Mouse (Mus musculus) cortical plate, adult 2 months (tissue): ENCODE results near the gene Anapc16. TPM values are rescaled to one million over a fixed set of nuclear protein-coding genes. Genes with fewer than 3 reads are reported as not detected.

Experiments used
- H3K27ac ChIP-seq: fragments of 200-500 bp; 2 replicates; pipeline ENCODE4 v1.5.1; 2012; ENCODE audit warnings: low read length, control low read depth, inconsistent platforms; ENCODE audit not compliant: insufficient read depth
- H3K4me1 ChIP-seq: fragments of 200-500 bp; 2 replicates; pipeline ENCODE4 v1.6.1; 2011; ENCODE audit warnings: low read length; ENCODE audit not compliant: control insufficient read depth, insufficient read depth
- H3K4me3 ChIP-seq: fragments of 200-500 bp; 2 replicates; pipeline ENCODE4 v1.5.1; 2011; ENCODE audit warnings: mild to moderate bottlenecking, low read length, control low read depth; ENCODE audit not compliant: insufficient read depth
- CTCF ChIP-seq: fragments of 200-500 bp; IDR thresholded peaks from 2 replicates; pipeline ENCODE4 v1.5.1; 2011; ENCODE audit warnings: mild to moderate bottlenecking, control low read depth, low read length; ENCODE audit not compliant: insufficient read depth; ENCODE audit errors: extremely low read depth
- POLR2A ChIP-seq: fragments of 200-500 bp; IDR thresholded peaks from 2 replicates; pipeline ENCODE4 v1.6.1; 2011; ENCODE audit warnings: mild to moderate bottlenecking, low read length, control low read depth; ENCODE audit not compliant: insufficient read depth; ENCODE audit errors: extremely low read depth
- polyA plus RNA-seq: library from polyadenylated mRNA; depleted of rRNA; stranded (reverse); fragments of >200 nt; gene quantifications from 2 replicates; pipeline ENCODE4 v1.2.3, GENCODE M21; 2012

The Anapc16 gene
- polyA plus RNA-seq, 1 experiment = 96.3 TPM

- H3K4me3 ChIP-seq = peak overlapping the region; percentile 88
- TF ChIP-seq CTCF (no peak), POLR2A (peak; percentile 57; the same call in 1 of the 2 replicates)
- peak overlapping the region; percentile 98 for H3K27ac ChIP-seq
- H3K4me1 ChIP-seq = peaks cover 11% of the 10 kb centered on the region
Measured at GRCm38 (mm10) chr10:59952152-59952780, 50.7 kb downstream of the Anapc16 start.

- no peak for TF ChIP-seq CTCF
- TF ChIP-seq POLR2A = peak; percentile 100
- peaks cover 6% of the 10 kb centered on the region for H3K4me1 ChIP-seq
- peak within 1 kb of the TSS; percentile 98 for H3K27ac ChIP-seq
- peak within 1 kb of the TSS; percentile 88 for H3K4me3 ChIP-seq
Measured at GRCm38 (mm10) chr10:59951211-59952151, 51.5 kb downstream of the Anapc16 start, which contains the start of gene Ddit4. Gene Ddit4, minus strand, starts transcription at chr10:59951834.

GRCm38 (mm10) chr10:59950716-59951191 lies 52.2 kb downstream of the Anapc16 start:
- TF ChIP-seq POLR2A (no peak), CTCF (peak; percentile 62)
- peak overlapping the region; percentile 88 for H3K4me3 ChIP-seq
- H3K27ac ChIP-seq = peak overlapping the region; percentile 67
- H3K4me1 ChIP-seq = peaks cover 4% of the 10 kb centered on the region; the same call in 1 of the 2 replicates

- Histone ChIP-seq H3K4me3 (peak overlapping the region; percentile 88), H3K27ac (peak overlapping the region; percentile 67), H3K4me1 (peaks cover 4% of the 10 kb centered on the region; the same call in 1 of the 2 replicates)
- TF ChIP-seq POLR2A = no peak
- TF ChIP-seq CTCF = no peak
Measured at GRCm38 (mm10) chr10:59949783-59950605, 52.9 kb downstream of the Anapc16 start.

GRCm38 (mm10) chr10:59949255-59949648 lies 53.7 kb downstream of the Anapc16 start:
- Histone ChIP-seq H3K4me1 (peaks cover 4% of the 10 kb centered on the region; the same call in 1 of the 2 replicates), H3K4me3 (peak overlapping the region; percentile 88), H3K27ac (peak overlapping the region; percentile 18; the same call in 1 of the 2 replicates)
- TF ChIP-seq POLR2A (no peak), CTCF (no peak)

- TF ChIP-seq POLR2A = 0 out of 2 replicates have a peak, but pooled peaks have one; percentile 12
- TF ChIP-seq CTCF = no peak
- peaks cover 4% of the 10 kb centered on the region; the same call in 1 of the 2 replicates for H3K4me1 ChIP-seq
- H3K27ac ChIP-seq = peak overlapping the region; percentile 18; the same call in 1 of the 2 replicates
- peak overlapping the region; percentile 88; the same call in 1 of the 2 replicates for H3K4me3 ChIP-seq
Measured at GRCm38 (mm10) chr10:59948363-59949254, 54.3 kb downstream of the Anapc16 start.

GRCm38 (mm10) chr10:59947296-59948073 lies 55.5 kb downstream of the Anapc16 start:
- peak overlapping the region; percentile 24; the same call in 1 of the 2 replicates for H3K27ac ChIP-seq
- H3K4me1 ChIP-seq = peaks cover 8% of the 10 kb centered on the region; the same call in 1 of the 2 replicates
- H3K4me3 ChIP-seq = no peak overlapping the region
- TF ChIP-seq CTCF = no peak
- no peak for TF ChIP-seq POLR2A
